Mouse (Mus musculus) MEL (cell line): ENCODE measurements around the gene Rnps1.

Experiments
- CTCF ChIP-seq, 3 experiments: IDR thresholded peaks in 2 of 3; conservative IDR thresholded peaks in 1 of 3; 2 replicates each; pipeline ENCODE4 v1.5.1; 2011 to 2012; ENCODE audit warnings: low read length in 3 of 3, low read depth in 2 of 3, mild to moderate bottlenecking in 2 of 3, improper control_type of control experiment in 1 of 3, inconsistent platforms in 1 of 3, mixed read lengths in 1 of 3, moderate library complexity in 1 of 3; ENCODE audit not compliant: control insufficient read depth in 1 of 3, insufficient read depth in 1 of 3, poor library complexity in 1 of 3, severe bottlenecking in 1 of 3
- E2F4 ChIP-seq: IDR thresholded peaks from 2 replicates; pipeline ENCODE4 v1.6.1; 2011; ENCODE audit warnings: low read depth, low read length, improper control_type of control experiment, borderline replicate concordance
- MAFK ChIP-seq: IDR thresholded peaks from 2 replicates; pipeline ENCODE4 v1.6.1; 2011; ENCODE audit warnings: low read depth, mild to moderate bottlenecking, low read length, improper control_type of control experiment, borderline replicate concordance
- RAD21 ChIP-seq: IDR thresholded peaks from 2 replicates; pipeline ENCODE4 v1.6.1; 2011; ENCODE audit warnings: mild to moderate bottlenecking, low read depth, low read length, improper control_type of control experiment
- RCOR1 ChIP-seq: IDR thresholded peaks from 2 replicates; pipeline ENCODE4 v1.6.1; 2012; ENCODE audit warnings: low read depth, mild to moderate bottlenecking, inconsistent platforms, low read length, improper control_type of control experiment

- TF ChIP-seq RCOR1 (no peak), E2F4 (no peak), RAD21 (no peak), MAFK (no peak), CTCF (IDR thresholded peaks at IDR 0.05 in 2 of 3, conservative IDR thresholded peaks at IDR 0.05 in 1 of 3; ENCODE audit: control insufficient read depth in 1 of 3, insufficient read depth in 1 of 3, low read depth in 2 of 3, low read length in 3 of 3, poor library complexity in 1 of 3, severe bottlenecking in 1 of 3) (no peak)
Observed at GRCm38 (mm10) chr17:24468636-24469246, 54.4 kb downstream of the Rnps1 start.
